Mouse (Mus musculus) embryonic facial prominence, embryonic 12.5 days (tissue): ENCODE data around the gene Szrd1. TPM values are rescaled to one million over a fixed set of nuclear protein-coding genes. Genes with fewer than 3 reads are reported as not detected.
A peak's percentile ranks its signal among the peaks of the same experiment; 100 is the strongest.

Experiments
- ATAC-seq: fragments of 200-750 bp; cut with Nextera tagmentation; 2 replicates; pipeline ENCODE4 v1.8.0; 2017; ENCODE audit not compliant: insufficient number of reproducible peaks, insufficient read depth, low FRiP score, low TSS enrichment
- H3K27ac ChIP-seq: fragments of 300-500 bp; sonication (generic); 2 replicates; pipeline ENCODE4 v1.5.1; 2016; ENCODE audit warnings: mild to moderate bottlenecking
- H3K27me3 ChIP-seq: fragments of 300-500 bp; sonication (generic); 2 replicates; pipeline ENCODE4 v1.6.1; 2016; ENCODE audit warnings: mild to moderate bottlenecking, moderate library complexity
- H3K36me3 ChIP-seq: fragments of 300-500 bp; sonication (generic); 2 replicates; pipeline ENCODE4 v1.6.1; 2016; ENCODE audit warnings: mild to moderate bottlenecking
- H3K4me1 ChIP-seq: fragments of 300-500 bp; sonication (generic); 2 replicates; pipeline ENCODE4 v1.6.1; 2016
- H3K4me2 ChIP-seq: fragments of 300-500 bp; sonication (generic); replicated peaks from 2 replicates; pipeline ENCODE4 v1.6.1; 2016; ENCODE audit warnings: mild to moderate bottlenecking, moderate library complexity
- H3K4me3 ChIP-seq: fragments of 300-500 bp; sonication (generic); 2 replicates; pipeline ENCODE4 v1.5.1; 2016; ENCODE audit warnings: mild to moderate bottlenecking
- H3K9ac ChIP-seq: fragments of 300-500 bp; sonication (generic); 2 replicates; pipeline ENCODE4 v1.6.1; 2016; ENCODE audit warnings: mild to moderate bottlenecking, moderate library complexity
- H3K9me3 ChIP-seq: fragments of 300-500 bp; sonication (generic); 2 replicates; pipeline ENCODE4 v1.6.1; 2016; ENCODE audit warnings: mild to moderate bottlenecking, moderate library complexity
- WGBS: fragments of 180-500 bp; shearing (Covaris S2); methylation state at CpG from one replicate; pipeline ENCODE4 v1.1.7; 2016; 5-methylcytosine and 5-hydroxymethylcytosine counted together
- polyA plus RNA-seq: library from polyadenylated mRNA; unstranded; fragments of >200 nt; fragmentation: Nextera tagmentation; extraction: Ambion mirVana; gene quantifications from 2 replicates; pipeline ENCODE4 v1.2.1, GENCODE M21; 2016

Gene Szrd1
- polyA plus RNA-seq, 1 experiment from 2014 or later = 35.2 TPM

GRCm38 (mm10) chr4:141132191-141132590, 7.4 kb downstream of the Szrd1 start:
- Histone ChIP-seq H3K9me3 (no peaks in the 10 kb centered on the region), H3K4me3 (no peak overlapping the region), H3K9ac (0 out of 2 replicates have a peak overlapping the region, but pooled peaks have one; percentile 10), H3K27ac (peak overlapping the region; percentile 84), H3K4me2 (0 out of 2 replicates have a peak overlapping the region, but pooled peaks have one; percentile 11), H3K27me3 (no peaks in the 10 kb centered on the region), H3K4me1 (peaks cover 67% of the 10 kb centered on the region), H3K36me3 (peaks cover 7% of the 10 kb centered on the region; the same call in 1 of the 2 replicates)
- ATAC-seq = no peak
- WGBS = 59% methylated on average over 8 of the region's 8 CpGs

- no peak overlapping the region for H3K4me3 ChIP-seq
- peak overlapping the region; percentile 84 for H3K27ac ChIP-seq
- peaks cover 8% of the 10 kb centered on the region; the same call in 1 of the 2 replicates for H3K36me3 ChIP-seq
- H3K27me3 ChIP-seq = no peaks in the 10 kb centered on the region
- H3K9ac ChIP-seq = 0 out of 2 replicates have a peak overlapping the region, but pooled peaks have one; percentile 10
- H3K9me3 ChIP-seq = no peaks in the 10 kb centered on the region
- H3K4me1 ChIP-seq = peaks cover 62% of the 10 kb centered on the region
- 0 out of 2 replicates have a peak overlapping the region, but pooled peaks have one; percentile 11 for H3K4me2 ChIP-seq
- no peak for ATAC-seq
- 43% methylated on average over 5 of the region's 5 CpGs for WGBS
Measured at GRCm38 (mm10) chr4:141131531-141132061, 8.0 kb downstream of the Szrd1 start.

GRCm38 (mm10) chr4:141130704-141131342, 8.8 kb downstream of the Szrd1 start:
- no peak overlapping the region for H3K4me3 ChIP-seq
- H3K9ac ChIP-seq = 0 out of 2 replicates have a peak overlapping the region, but pooled peaks have one; percentile 3
- peaks cover 15% of the 10 kb centered on the region for H3K36me3 ChIP-seq
- H3K27ac ChIP-seq = peak overlapping the region; percentile 84
- 63% methylated on average over 6 of the region's 6 CpGs for WGBS
- no peak for ATAC-seq
- no peaks in the 10 kb centered on the region for H3K27me3 ChIP-seq
- no peaks in the 10 kb centered on the region for H3K9me3 ChIP-seq
- H3K4me2 ChIP-seq = no peak overlapping the region
- H3K4me1 ChIP-seq = peaks cover 54% of the 10 kb centered on the region

GRCm38 (mm10) chr4:141129190-141129710, 10.3 kb downstream of the Szrd1 start:
- Histone ChIP-seq H3K27ac (no peak overlapping the region; the same call in 1 of the 2 replicates), H3K27me3 (no peaks in the 10 kb centered on the region), H3K4me1 (peaks cover 42% of the 10 kb centered on the region), H3K36me3 (peaks cover 8% of the 10 kb centered on the region), H3K4me2 (no peak overlapping the region), H3K9me3 (no peaks in the 10 kb centered on the region), H3K4me3 (no peak overlapping the region), H3K9ac (no peak overlapping the region)
- WGBS = 44% methylated on average over 6 of the region's 6 CpGs
- ATAC-seq = peak; percentile 54; the same call in 1 of the 2 replicates

GRCm38 (mm10) chr4:141123065-141123464, 16.5 kb downstream of the Szrd1 start:
- 33% methylated on average over 1 of the region's 1 CpGs for WGBS
- H3K27ac ChIP-seq = no peak overlapping the region
- no peak overlapping the region for H3K4me3 ChIP-seq
- no peak for ATAC-seq
- no peaks in the 10 kb centered on the region for H3K27me3 ChIP-seq
- H3K4me1 ChIP-seq = 0 out of 2 replicates have a peak, but pooled peaks cover 4% of the 10 kb centered on the region
- H3K9ac ChIP-seq = no peak overlapping the region
- peaks cover 18% of the 10 kb centered on the region for H3K36me3 ChIP-seq
- H3K9me3 ChIP-seq = no peaks in the 10 kb centered on the region
- H3K4me2 ChIP-seq = no peak overlapping the region

- 82% methylated on average over 7 of the region's 7 CpGs for WGBS
- no peak overlapping the region for H3K4me2 ChIP-seq
- no peak overlapping the region for H3K9ac ChIP-seq
- H3K27ac ChIP-seq = no peak overlapping the region
- no peak overlapping the region for H3K4me3 ChIP-seq
- 0 out of 2 replicates have a peak, but pooled peaks cover 4% of the 10 kb centered on the region for H3K4me1 ChIP-seq
- H3K27me3 ChIP-seq = no peaks in the 10 kb centered on the region
- no peaks in the 10 kb centered on the region for H3K9me3 ChIP-seq
- peaks cover 21% of the 10 kb centered on the region for H3K36me3 ChIP-seq
- ATAC-seq = no peak
Measured at GRCm38 (mm10) chr4:141122663-141123062, 16.9 kb downstream of the Szrd1 start.

GRCm38 (mm10) chr4:141120700-141121099, 18.9 kb downstream of the Szrd1 start:
- H3K27me3 ChIP-seq = no peaks in the 10 kb centered on the region
- 0 out of 2 replicates have a peak, but pooled peaks cover 4% of the 10 kb centered on the region for H3K4me1 ChIP-seq
- peaks cover 33% of the 10 kb centered on the region for H3K36me3 ChIP-seq
- no peak overlapping the region for H3K4me2 ChIP-seq
- no peak overlapping the region for H3K27ac ChIP-seq
- no peak overlapping the region for H3K9ac ChIP-seq
- no peaks in the 10 kb centered on the region for H3K9me3 ChIP-seq
- WGBS = 20% methylated on average over 11 of the region's 11 CpGs
- ATAC-seq = 0 out of 2 replicates have a peak, but pooled peaks have one; percentile 47
- no peak overlapping the region for H3K4me3 ChIP-seq

GRCm38 (mm10) chr4:141118691-141119090, 20.9 kb downstream of the Szrd1 start:
- no peak overlapping the region for H3K9ac ChIP-seq
- H3K4me1 ChIP-seq = 0 out of 2 replicates have a peak, but pooled peaks cover under 1% of the 10 kb centered on the region
- ATAC-seq = no peak
- WGBS = 80% methylated on average over 4 of the region's 4 CpGs
- no peak overlapping the region for H3K27ac ChIP-seq
- H3K27me3 ChIP-seq = no peaks in the 10 kb centered on the region
- H3K4me2 ChIP-seq = no peak overlapping the region
- H3K9me3 ChIP-seq = no peaks in the 10 kb centered on the region
- H3K36me3 ChIP-seq = peaks cover 51% of the 10 kb centered on the region
- no peak overlapping the region for H3K4me3 ChIP-seq

GRCm38 (mm10) chr4:141115398-141115797, 24.2 kb downstream of the Szrd1 start:
- no peaks in the 10 kb centered on the region for H3K4me1 ChIP-seq
- no peaks in the 10 kb centered on the region for H3K27me3 ChIP-seq
- no peak overlapping the region for H3K4me2 ChIP-seq
- no peak overlapping the region for H3K27ac ChIP-seq
- no peak overlapping the region for H3K4me3 ChIP-seq
- H3K36me3 ChIP-seq = peaks cover 77% of the 10 kb centered on the region
- no peak for ATAC-seq
- H3K9me3 ChIP-seq = no peaks in the 10 kb centered on the region
- 78% methylated on average over 8 of the region's 8 CpGs for WGBS
- H3K9ac ChIP-seq = no peak overlapping the region

- no peak for ATAC-seq
- 87% methylated on average over 6 of the region's 6 CpGs for WGBS
- no peak overlapping the region for H3K4me3 ChIP-seq
- no peaks in the 10 kb centered on the region for H3K27me3 ChIP-seq
- H3K4me1 ChIP-seq = no peaks in the 10 kb centered on the region
- peaks cover 83% of the 10 kb centered on the region for H3K36me3 ChIP-seq
- H3K4me2 ChIP-seq = no peak overlapping the region
- no peaks in the 10 kb centered on the region for H3K9me3 ChIP-seq
- H3K9ac ChIP-seq = no peak overlapping the region
- H3K27ac ChIP-seq = no peak overlapping the region
Measured at GRCm38 (mm10) chr4:141114521-141114981, 25.0 kb downstream of the Szrd1 start.

- peaks cover 83% of the 10 kb centered on the region for H3K36me3 ChIP-seq
- 81% methylated on average over 7 of the region's 7 CpGs for WGBS
- ATAC-seq = no peak
Measured at GRCm38 (mm10) chr4:141113831-141114230, 25.7 kb downstream of the Szrd1 start.

More at GRCm38 (mm10) chr4:141113831-141114230, 25.7 kb downstream of the Szrd1 start:
- H3K9ac ChIP-seq = no peak overlapping the region
- H3K4me3 ChIP-seq = no peak overlapping the region
- no peak overlapping the region for H3K27ac ChIP-seq
- H3K4me1 ChIP-seq = no peaks in the 10 kb centered on the region
- H3K9me3 ChIP-seq = no peaks in the 10 kb centered on the region
- no peaks in the 10 kb centered on the region for H3K27me3 ChIP-seq
- H3K4me2 ChIP-seq = no peak overlapping the region
